Mouse (Mus musculus) layer of hippocampus, adult 18-20 months (tissue): Measurements from ENCODE around the gene Sp6. TPM values are rescaled to one million over a fixed set of nuclear protein-coding genes. Genes with fewer than 3 reads are reported as not detected.

ENCODE experiments used
- DNase-seq, 2 experiments: peaks; one replicate each; pipeline ENCODE4 v3.0.0; 2022; ENCODE audit warnings: low spot score in 2 of 2
- long read RNA-seq: library from polyadenylated mRNA; stranded (forward); transcript quantifications from one replicate; pipeline ENCODE4 v2.0.0, GENCODE M21; 2021
- total RNA-seq, 2 experiments: library from RNA; stranded (reverse); gene quantifications; 2 replicates each; pipeline ENCODE4 v1.2.3; 2021

The Sp6 gene
- total RNA-seq: 1 to 10 TPM in 1 of 2 experiments, under 1 TPM in 1; 0.79 to 1.1 TPM
- long read RNA-seq: 0 reads

- DNase-seq: no peak
Measured at GRCm38 (mm10) chr11:97013121-97013670, at the start of gene Sp6. Gene Sp6 (plus strand): TSS chr11:97013394.

- DNase-seq: peak; percentile 82 to 94
Measured at GRCm38 (mm10) chr11:96963580-96963979, 49.6 kb upstream of the Sp6 start.

- DNase-seq: no peak
Measured at GRCm38 (mm10) chr11:96966172-96966571, 47.0 kb upstream of the Sp6 start.

GRCm38 (mm10) chr11:96966914-96967543, 46.2 kb upstream of the Sp6 start:
- DNase-seq: no peak

- no peak for DNase-seq
Measured at GRCm38 (mm10) chr11:96967544-96968269, 45.5 kb upstream of the Sp6 start.

GRCm38 (mm10) chr11:96968476-96968875, 44.7 kb upstream of the Sp6 start:
- DNase-seq: no peak

GRCm38 (mm10) chr11:96969280-96969722, 43.9 kb upstream of the Sp6 start:
- no peak for DNase-seq

GRCm38 (mm10) chr11:96969746-96970145, 43.4 kb upstream of the Sp6 start:
- DNase-seq: peak in 1 of 2 experiments; percentile 51

GRCm38 (mm10) chr11:96970341-96970740, 42.9 kb upstream of the Sp6 start:
- no peak for DNase-seq

- DNase-seq: no peak
Measured at GRCm38 (mm10) chr11:96972906-96973305, 40.3 kb upstream of the Sp6 start.

- DNase-seq: peak in 1 of 2 experiments; percentile 39
Measured at GRCm38 (mm10) chr11:96973426-96973964, 39.7 kb upstream of the Sp6 start.

- no peak for DNase-seq
Measured at GRCm38 (mm10) chr11:96974813-96975212, 38.4 kb upstream of the Sp6 start.

- DNase-seq: no peak
Measured at GRCm38 (mm10) chr11:96975511-96976378, 37.4 kb upstream of the Sp6 start.

- DNase-seq: no peak
Measured at GRCm38 (mm10) chr11:96976379-96976687, 36.9 kb upstream of the Sp6 start.

GRCm38 (mm10) chr11:96976911-96977591, 36.1 kb upstream of the Sp6 start:
- peak in 1 of 2 experiments; percentile 76 for DNase-seq

- peak; percentile 99 to 100 for DNase-seq
Measured at GRCm38 (mm10) chr11:96977606-96978400, 35.4 kb upstream of the Sp6 start.

GRCm38 (mm10) chr11:96978401-96979246, 34.6 kb upstream of the Sp6 start:
- DNase-seq: no peak

- no peak for DNase-seq
Measured at GRCm38 (mm10) chr11:96979329-96979728, 33.9 kb upstream of the Sp6 start.

GRCm38 (mm10) chr11:96980021-96980420, 33.2 kb upstream of the Sp6 start:
- no peak for DNase-seq
